Mouse (Mus musculus): Measurements from ENCODE around the gene Pygo1.

The Pygo1 gene

GRCm38 (mm10) chr9:72925021-72925934 lies at the start of gene Pygo1:
TSS of gene Pygo1 (plus strand) at chr9:72925645.
- DNase-seq (ENCODE audit: low spot score): peak; percentile 42

GRCm38 (mm10) chr9:72875878-72876277 lies 49.6 kb upstream of the Pygo1 start:
- DNase-seq (ENCODE audit: low spot score): no peak

GRCm38 (mm10) chr9:72877905-72878304 lies 47.5 kb upstream of the Pygo1 start:
- DNase-seq (ENCODE audit: low spot score): no peak

GRCm38 (mm10) chr9:72878656-72879055 lies 46.8 kb upstream of the Pygo1 start:
- no peak for DNase-seq (ENCODE audit: low spot score)

- DNase-seq (ENCODE audit: low spot score): no peak
These were observed 45.8 kb upstream of the Pygo1 start for GRCm38 (mm10) chr9:72879601-72880000.

- DNase-seq (ENCODE audit: low spot score): no peak
These were observed 45.1 kb upstream of the Pygo1 start for GRCm38 (mm10) chr9:72880225-72880960.

GRCm38 (mm10) chr9:72881026-72881768 lies 44.2 kb upstream of the Pygo1 start:
- peak; percentile 13 for DNase-seq (ENCODE audit: low spot score)

GRCm38 (mm10) chr9:72883940-72884339 lies 41.5 kb upstream of the Pygo1 start:
- DNase-seq (ENCODE audit: low spot score): peak; percentile 41

GRCm38 (mm10) chr9:72889777-72890176 lies 35.7 kb upstream of the Pygo1 start:
- DNase-seq (ENCODE audit: low spot score): no peak

GRCm38 (mm10) chr9:72890499-72891085 lies 34.9 kb upstream of the Pygo1 start:
- no peak for DNase-seq (ENCODE audit: low spot score)

- no peak for DNase-seq (ENCODE audit: low spot score)
These were observed 32.7 kb upstream of the Pygo1 start for GRCm38 (mm10) chr9:72892761-72893160.

- no peak for DNase-seq (ENCODE audit: low spot score)
These were observed 30.6 kb upstream of the Pygo1 start for GRCm38 (mm10) chr9:72894796-72895352.

- DNase-seq (ENCODE audit: low spot score): no peak
These were observed 23.4 kb upstream of the Pygo1 start for GRCm38 (mm10) chr9:72902057-72902456.

- DNase-seq (ENCODE audit: low spot score): no peak
These were observed 22.8 kb upstream of the Pygo1 start for GRCm38 (mm10) chr9:72902611-72903010.

- no peak for DNase-seq (ENCODE audit: low spot score)
These were observed 18.7 kb upstream of the Pygo1 start for GRCm38 (mm10) chr9:72906693-72907103.

- DNase-seq (ENCODE audit: low spot score): no peak
These were observed 14.1 kb upstream of the Pygo1 start for GRCm38 (mm10) chr9:72911381-72911780.

- DNase-seq (ENCODE audit: low spot score): no peak
These were observed 11.9 kb upstream of the Pygo1 start for GRCm38 (mm10) chr9:72913551-72913950.

GRCm38 (mm10) chr9:72915728-72916127 lies 9.7 kb upstream of the Pygo1 start:
- no peak for DNase-seq (ENCODE audit: low spot score)

GRCm38 (mm10) chr9:72923068-72923467 lies 2.4 kb upstream of the Pygo1 start:
- DNase-seq (ENCODE audit: low spot score): no peak

- DNase-seq (ENCODE audit: low spot score): no peak
These were observed 452 bp downstream of the Pygo1 start for GRCm38 (mm10) chr9:72925935-72926258.

GRCm38 (mm10) chr9:72931166-72931790 lies 5.8 kb downstream of the Pygo1 start:
- no peak for DNase-seq (ENCODE audit: low spot score)
